Mouse (Mus musculus) lung, adult 2 months (tissue): ENCODE results near the gene Lhpp. TPM values are rescaled to one million over a fixed set of nuclear protein-coding genes. Genes with fewer than 3 reads are reported as not detected.

Experiments used
- DNase-seq: peaks from one replicate; pipeline ENCODE4 v3.0.0; 2022
- H3K4me1 ChIP-seq: fragments of 200-500 bp; 2 replicates; pipeline ENCODE4 v1.6.1; 2011; ENCODE audit warnings: low read length; ENCODE audit not compliant: control insufficient read depth, insufficient read depth
- H3K4me3 ChIP-seq: fragments of 200-500 bp; replicated peaks from 2 replicates; pipeline ENCODE3; 2011; ENCODE audit warnings: low read depth, mild to moderate bottlenecking, control low read depth, low read length; ENCODE audit errors: extremely low read depth
- CTCF ChIP-seq: fragments of 200-500 bp; IDR thresholded peaks from 2 replicates; pipeline ENCODE4 v1.5.1; 2011; ENCODE audit warnings: mild to moderate bottlenecking, low read length, control low read depth; ENCODE audit not compliant: insufficient read depth
- POLR2A ChIP-seq: fragments of 200-500 bp; IDR thresholded peaks from 2 replicates; pipeline ENCODE4 v1.6.1; 2011; ENCODE audit warnings: low read depth, mild to moderate bottlenecking, control low read depth, low read length, borderline replicate concordance; ENCODE audit errors: extremely low read depth
- WGBS: fragments of 180-500 bp; shearing (Covaris S2); methylation state at CpG from one replicate; pipeline ENCODE4 v1.1.7; 2018; 5-methylcytosine and 5-hydroxymethylcytosine counted together
- polyA plus RNA-seq: library from polyadenylated mRNA; depleted of rRNA; stranded (reverse); fragments of >200 nt; gene quantifications from 2 replicates; pipeline ENCODE4 v1.2.3, GENCODE M21; 2012

Lhpp gene
- polyA plus RNA-seq, 1 experiment: 17.1 TPM

GRCm38 (mm10) chr7:132599071-132599975 is 11.1 kb upstream of the Lhpp start, which contains the start of gene Nkx1-2:
Gene Nkx1-2 (minus strand): TSS chr7:132599637.
- H3K4me1 ChIP-seq: peaks cover 3% of the 10 kb centered on the region; the same call in 1 of the 2 replicates
- H3K4me3 ChIP-seq: no peak within 1 kb of the TSS
- TF ChIP-seq CTCF: no peak
- no peak for TF ChIP-seq POLR2A
- 3% methylated on average over 52 of the region's 52 CpGs for WGBS
- no peak for DNase-seq

- no peak for TF ChIP-seq POLR2A
- TF ChIP-seq CTCF: no peak
- Histone ChIP-seq H3K4me1 (peaks cover 3% of the 10 kb centered on the region; the same call in 1 of the 2 replicates), H3K4me3 (no peak overlapping the region)
- WGBS: 9% methylated on average over 9 of the region's 9 CpGs
- DNase-seq: no peak
Measured at GRCm38 (mm10) chr7:132600026-132600425, 10.4 kb upstream of the Lhpp start.

DNA sequence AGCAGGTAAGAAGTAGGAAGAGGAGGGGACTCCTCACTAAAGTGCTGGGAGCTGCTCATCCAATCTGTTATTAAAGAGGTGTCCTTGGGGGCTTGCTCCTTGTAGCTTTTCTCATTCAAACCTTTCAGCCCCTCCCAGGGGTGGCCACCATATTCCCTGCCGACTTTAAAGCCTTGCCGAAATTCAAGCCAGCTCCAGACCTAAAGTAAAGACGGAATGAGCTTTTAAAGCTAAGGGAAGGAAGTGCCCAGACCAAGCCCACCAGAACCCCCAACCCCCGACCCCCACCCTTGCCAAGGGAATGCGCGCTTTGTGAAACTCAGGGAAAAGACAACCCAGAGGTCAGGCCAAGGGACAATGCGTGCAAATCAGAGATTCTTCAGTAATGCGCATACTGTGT is 9.5 kb upstream of the Lhpp start:
- 23% methylated on average over 8 of the region's 8 CpGs for WGBS
- DNase-seq: no peak
- H3K4me1 ChIP-seq: peaks cover 3% of the 10 kb centered on the region; the same call in 1 of the 2 replicates
- TF ChIP-seq CTCF (no peak), POLR2A (no peak)
- no peak overlapping the region for H3K4me3 ChIP-seq

DNA sequence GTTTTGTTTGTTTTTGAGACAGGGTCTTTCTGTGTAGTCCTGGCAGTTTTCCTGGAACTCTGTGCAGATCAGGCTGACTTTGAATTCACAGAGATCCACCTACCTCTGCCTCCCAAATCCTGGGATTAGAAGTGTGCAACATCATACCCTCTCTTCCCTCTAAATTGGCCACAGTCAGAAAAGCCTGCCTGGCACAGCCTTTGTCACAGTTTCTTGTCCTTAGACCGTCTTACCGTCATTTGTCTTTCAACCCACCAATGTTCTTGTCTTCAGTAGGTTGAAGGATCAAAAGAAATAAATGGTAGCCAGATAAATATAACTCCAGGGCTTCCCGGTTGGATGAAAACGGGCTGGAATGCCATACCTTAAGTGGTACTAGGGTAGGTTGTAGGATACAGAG is 5.7 kb upstream of the Lhpp start:
- DNase-seq: no peak
- WGBS: 87% methylated on average over 4 of the region's 4 CpGs
- H3K4me1 ChIP-seq: peaks cover 1% of the 10 kb centered on the region; the same call in 1 of the 2 replicates
- H3K4me3 ChIP-seq: no peak overlapping the region
- no peak for TF ChIP-seq CTCF

- no peak overlapping the region for H3K4me3 ChIP-seq
- TF ChIP-seq POLR2A (no peak), CTCF (no peak)
- H3K4me1 ChIP-seq: no peaks in the 10 kb centered on the region
- WGBS: 48% methylated on average over 5 of the region's 5 CpGs
- no peak for DNase-seq
Measured at GRCm38 (mm10) chr7:132605689-132606088, 4.7 kb upstream of the Lhpp start.

DNA sequence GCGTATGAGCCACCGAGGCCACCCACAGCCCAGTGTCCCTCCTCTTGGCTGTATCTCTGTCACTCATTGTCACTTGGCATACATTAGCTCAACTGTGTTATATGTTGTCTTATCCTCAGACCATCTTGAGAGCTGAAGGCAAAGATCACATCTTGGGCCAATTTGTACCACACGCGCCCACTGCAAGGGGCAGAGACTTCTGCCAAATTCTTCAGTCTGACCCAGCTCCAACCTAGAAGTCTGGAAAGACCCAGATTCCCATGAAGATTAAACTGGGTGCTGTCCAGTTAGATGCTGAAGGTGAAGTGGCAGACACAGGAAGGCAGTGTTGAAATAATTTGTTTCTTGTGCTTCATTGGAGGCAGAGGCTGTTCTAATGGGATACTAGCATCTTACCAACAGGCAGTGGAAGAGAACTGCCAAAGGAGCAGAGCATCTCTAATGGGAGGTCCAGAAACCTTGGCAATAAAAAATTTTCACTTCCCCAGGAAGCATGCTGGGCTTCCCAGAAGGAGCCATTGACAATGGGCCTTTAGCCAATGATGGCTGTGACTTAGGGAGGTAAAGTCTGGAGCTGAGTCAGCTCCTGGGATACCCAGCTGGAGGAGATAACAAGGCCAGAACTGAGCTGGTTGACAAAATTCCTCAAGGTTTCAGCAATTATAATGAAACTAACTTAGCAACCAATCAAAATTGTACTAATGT is 2.0 kb upstream of the Lhpp start:
- Histone ChIP-seq H3K4me1 (no peaks in the 10 kb centered on the region), H3K4me3 (no peak overlapping the region)
- WGBS: 81% methylated on average over 4 of the region's 4 CpGs
- TF ChIP-seq CTCF: no peak
- no peak for TF ChIP-seq POLR2A
- DNase-seq: no peak

- whole genome bisulfite sequencing: 93% methylated on average over 8 of the region's 8 CpGs
- TF ChIP-seq CTCF (no peak), POLR2A (no peak)
- no peak for DNase-seq
- Histone ChIP-seq H3K4me1 (no peaks in the 10 kb centered on the region), H3K4me3 (no peak overlapping the region)
Measured at GRCm38 (mm10) chr7:132611530-132611929, 1.1 kb downstream of the Lhpp start.

DNA sequence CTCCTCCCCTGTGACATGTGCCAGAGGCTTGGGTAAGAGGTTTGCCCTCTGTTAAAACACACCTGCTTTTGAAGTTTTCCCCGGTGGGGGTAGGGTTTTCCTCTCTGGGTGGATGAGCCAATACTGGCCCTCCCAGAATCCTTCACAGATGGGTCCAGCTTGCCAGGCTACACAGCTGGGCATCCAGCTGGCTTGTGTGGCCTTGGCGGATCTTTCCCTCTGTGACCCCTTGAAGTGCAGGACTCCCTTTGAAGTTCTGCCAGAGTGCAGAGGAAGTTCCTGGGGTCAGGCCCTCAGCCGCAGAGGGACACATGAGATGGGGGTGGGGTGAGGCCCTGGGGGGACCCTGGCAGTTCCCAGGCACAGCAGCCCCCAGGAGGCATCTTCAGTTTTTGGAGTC is 4.9 kb downstream of the Lhpp start:
- Histone ChIP-seq H3K4me1 (no peaks in the 10 kb centered on the region), H3K4me3 (no peak overlapping the region)
- 34% methylated on average over 3 of the region's 3 CpGs for WGBS
- no peak for DNase-seq
- no peak for TF ChIP-seq POLR2A
- TF ChIP-seq CTCF: no peak

GRCm38 (mm10) chr7:132616391-132616790 is 6.0 kb downstream of the Lhpp start:
- DNase-seq: no peak
- WGBS: 80% methylated on average over 6 of the region's 6 CpGs
- Histone ChIP-seq H3K4me1 (no peaks in the 10 kb centered on the region), H3K4me3 (no peak overlapping the region)
- no peak for TF ChIP-seq CTCF
- TF ChIP-seq POLR2A: no peak

- Histone ChIP-seq H3K4me1 (no peaks in the 10 kb centered on the region), H3K4me3 (no peak overlapping the region)
- DNase-seq: no peak
- WGBS: 88% methylated on average over 5 of the region's 5 CpGs
- no peak for TF ChIP-seq CTCF
- TF ChIP-seq POLR2A: no peak
Measured at GRCm38 (mm10) chr7:132617021-132617564, 6.7 kb downstream of the Lhpp start.
